Mouse (Mus musculus) ES-E14 (cell line): ENCODE results near the gene Ptprn2. TPM values are rescaled to one million over a fixed set of nuclear protein-coding genes. Genes with fewer than 3 reads are reported as not detected.

Experiments used
- DNase-seq: peaks from one replicate; pipeline ENCODE4 v3.0.0-alpha.2; 2013; ENCODE audit warnings: low read depth, low spot score
- H3K27ac ChIP-seq: 2 replicates; pipeline ENCODE4 v1.5.1; 2012; ENCODE audit warnings: low read depth, mild to moderate bottlenecking, low read length, moderate library complexity, mixed read lengths; ENCODE audit not compliant: poor library complexity, insufficient read depth, severe bottlenecking
- H3K36me3 ChIP-seq: 2 replicates; pipeline ENCODE4 v1.6.1; 2012; ENCODE audit warnings: mild to moderate bottlenecking, low read length, moderate library complexity, mixed read lengths; ENCODE audit not compliant: control insufficient read depth, poor library complexity, insufficient read depth, severe bottlenecking
- H3K4me1 ChIP-seq, 2 experiments: fragments of 150-350 bp in 1 of 2; sonication (generic) in 1 of 2; 2 replicates each; pipeline ENCODE4 v1.6.1; 2012; ENCODE audit warnings: low read length in 2 of 2, mild to moderate bottlenecking in 1 of 2, mixed read lengths in 1 of 2; ENCODE audit not compliant: control insufficient read depth in 2 of 2, insufficient read depth in 2 of 2, poor library complexity in 1 of 2
- H3K4me3 ChIP-seq, 2 experiments: fragments of 150-350 bp in 1 of 2; sonication (generic) in 1 of 2; 2 replicates each; pipeline ENCODE4 v1.5.1; 2012; ENCODE audit warnings: low read length in 2 of 2, low read depth in 1 of 2, mild to moderate bottlenecking in 1 of 2, mixed read lengths in 1 of 2; ENCODE audit not compliant: insufficient read depth in 1 of 2, poor library complexity in 1 of 2, severe bottlenecking in 1 of 2
- H3K9ac ChIP-seq: 2 replicates; pipeline ENCODE4 v1.6.1; 2012; ENCODE audit warnings: low read depth, mild to moderate bottlenecking, low read length, mixed read lengths; ENCODE audit not compliant: poor library complexity, insufficient read depth, severe bottlenecking
- H3K9me3 ChIP-seq: fragments of 150-350 bp; sonication (generic); 2 replicates; pipeline ENCODE4 v1.6.1; 2012; ENCODE audit warnings: low read depth, mild to moderate bottlenecking, low read length; ENCODE audit not compliant: control insufficient read depth, insufficient read depth
- CHD2 ChIP-seq: IDR thresholded peaks from 2 replicates; pipeline ENCODE4 v1.6.1; 2014; ENCODE audit warnings: mild to moderate bottlenecking, low read depth, low read length, inconsistent platforms
- HCFC1 ChIP-seq: IDR thresholded peaks from 2 replicates; pipeline ENCODE4 v1.6.1; 2012; ENCODE audit warnings: low read length, inconsistent platforms, borderline replicate concordance; ENCODE audit not compliant: insufficient read depth
- MAFK ChIP-seq: IDR thresholded peaks from 2 replicates; pipeline ENCODE4 v1.6.1; 2014; ENCODE audit warnings: mild to moderate bottlenecking, low read depth, low read length, inconsistent platforms; ENCODE audit not compliant: insufficient read depth
- ZC3H11A ChIP-seq: IDR thresholded peaks from 2 replicates; pipeline ENCODE4 v1.6.1; 2012; ENCODE audit warnings: low read depth, mild to moderate bottlenecking, inconsistent platforms, low read length, borderline replicate concordance
- ZNF384 ChIP-seq: IDR thresholded peaks from 2 replicates; pipeline ENCODE4 v1.6.1; 2012; ENCODE audit warnings: low read depth, low read length, inconsistent platforms
- in situ Hi-C, 2 experiments: fragments of 600-800 bp; cut with MboI; formaldehyde crosslinking; loops; one replicate each; pipeline ENCODE4 v1.15.1; 2025; ENCODE audit warnings: low sequenced_read_pairs in 2 of 2, inconsistent platforms in 1 of 2; ENCODE audit not compliant: unreplicated experiment in 2 of 2
- total RNA-seq: library from RNA; depleted of rRNA; stranded (reverse); fragments of 300-350 nt; gene quantifications from 2 replicates; pipeline ENCODE4 v1.2.3, GENCODE M21; 2012

Gene Ptprn2
- total RNA-seq, 1 experiment, result 0.40 TPM

GRCm38 (mm10) chr12:116646771-116647170, 161.3 kb downstream of the Ptprn2 start:
- no peak overlapping the region for H3K4me3 ChIP-seq
- TF ChIP-seq CHD2 (no peak), ZNF384 (no peak)
- no peak for DNase-seq
- no peak overlapping the region for H3K27ac ChIP-seq
- H3K9me3 ChIP-seq, result no peaks in the 10 kb centered on the region
- H3K36me3 ChIP-seq, result no peaks in the 10 kb centered on the region
- in situ Hi-C loops, result loop anchor here in 1 of 2 experiments (25.0 kb wide), 1 partner anchor 691 kb away; no protein-coding TSS in a partner anchor
- peaks cover 0 to 4% of the 10 kb centered on the region in 2 experiments; a peak in 1 of 4 replicates for H3K4me1 ChIP-seq
- no peak overlapping the region for H3K9ac ChIP-seq

GRCm38 (mm10) chr12:116648584-116649206, 163.2 kb downstream of the Ptprn2 start:
- Histone ChIP-seq H3K4me1 (no peaks in the 10 kb centered on the region), H3K36me3 (no peaks in the 10 kb centered on the region), H3K9ac (no peak overlapping the region), H3K9me3 (no peaks in the 10 kb centered on the region), H3K4me3 (no peak overlapping the region), H3K27ac (no peak overlapping the region)
- DNase-seq, result no peak
- TF ChIP-seq MAFK, result no peak
- no peak for TF ChIP-seq ZNF384
- no peak for TF ChIP-seq HCFC1
- no peak for TF ChIP-seq ZC3H11A
- TF ChIP-seq CHD2, result no peak
- in situ Hi-C loops, result loop anchor here in 1 of 2 experiments (25.0 kb wide), 1 partner anchor 689 kb away; no protein-coding TSS in a partner anchor

GRCm38 (mm10) chr12:116653684-116654083, 168.2 kb downstream of the Ptprn2 start:
- TF ChIP-seq HCFC1, result no peak
- no peak for TF ChIP-seq MAFK
- no peak for TF ChIP-seq ZC3H11A
- TF ChIP-seq ZNF384, result no peak
- TF ChIP-seq CHD2, result no peak
- Histone ChIP-seq H3K9me3 (no peaks in the 10 kb centered on the region), H3K36me3 (no peaks in the 10 kb centered on the region), H3K4me1 (no peaks in the 10 kb centered on the region), H3K4me3 (no peak overlapping the region), H3K9ac (no peak overlapping the region), H3K27ac (no peak overlapping the region)
- in situ Hi-C loops, result no loop called here
- DNase-seq, result no peak

GRCm38 (mm10) chr12:116660076-116660475, 174.6 kb downstream of the Ptprn2 start:
- no peak for TF ChIP-seq ZNF384
- no peak for TF ChIP-seq MAFK
- no peak for TF ChIP-seq ZC3H11A
- no peak for TF ChIP-seq HCFC1
- no peak for TF ChIP-seq CHD2
- no peak overlapping the region for H3K4me3 ChIP-seq
- H3K36me3 ChIP-seq, result no peaks in the 10 kb centered on the region
- peak overlapping the region; percentile 58; the same call in 1 of the 2 replicates for H3K27ac ChIP-seq
- H3K4me1 ChIP-seq, result peaks cover 0 to 5% of the 10 kb centered on the region in 2 experiments; a peak in 1 of 4 replicates
- H3K9me3 ChIP-seq, result no peaks in the 10 kb centered on the region
- DNase-seq, result no peak
- no peak overlapping the region for H3K9ac ChIP-seq
- in situ Hi-C loops, result no loop called here

GRCm38 (mm10) chr12:116661018-116661417, 175.5 kb downstream of the Ptprn2 start:
- no peak for TF ChIP-seq ZC3H11A
- no peak for TF ChIP-seq ZNF384
- TF ChIP-seq MAFK, result no peak
- TF ChIP-seq CHD2, result no peak
- TF ChIP-seq HCFC1, result no peak
- H3K27ac ChIP-seq, result no peak overlapping the region

More at GRCm38 (mm10) chr12:116661018-116661417, 175.5 kb downstream of the Ptprn2 start:
- no peak for DNase-seq
- H3K9me3 ChIP-seq, result no peaks in the 10 kb centered on the region
- no peaks in the 10 kb centered on the region for H3K36me3 ChIP-seq
- peaks cover 0 to 5% of the 10 kb centered on the region in 2 experiments; a peak in 1 of 4 replicates for H3K4me1 ChIP-seq
- in situ Hi-C loops, result no loop called here
- H3K9ac ChIP-seq, result no peak overlapping the region
- no peak overlapping the region for H3K4me3 ChIP-seq
